ENCODE assay signal across 14 mouse cellular contexts in the genomic region with DNA sequence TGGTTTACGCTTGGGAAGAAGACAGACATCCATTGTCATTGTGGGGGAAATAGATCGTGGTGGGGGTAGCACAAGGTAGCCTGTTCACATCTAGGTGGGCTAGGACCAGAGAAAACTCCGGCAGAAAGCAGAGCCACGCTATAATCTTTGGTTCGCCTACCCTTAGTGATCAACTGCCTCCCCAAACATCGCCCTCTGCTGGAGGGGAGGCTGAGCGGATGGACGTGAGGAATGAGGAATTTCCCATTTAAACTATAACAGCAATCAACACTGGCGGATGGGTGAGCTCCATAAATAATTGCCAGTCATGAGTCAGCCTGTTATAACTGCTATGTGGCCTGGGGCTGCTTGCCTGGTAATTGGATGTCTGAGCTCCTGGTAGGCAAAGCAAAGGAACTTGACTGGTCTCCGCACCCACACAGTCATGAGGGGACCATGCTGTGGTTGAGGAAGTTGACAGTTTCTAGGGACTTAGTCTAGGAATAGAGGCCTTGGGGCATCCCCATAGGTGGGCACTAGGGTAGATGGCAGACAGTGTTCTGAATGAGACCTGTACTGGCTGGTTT. TPM values are rescaled to one million over a fixed set of nuclear protein-coding genes. Genes with fewer than 3 reads are reported as not detected.
DNase-seq lines count a peak whose midpoint lies in the region; ATAC-seq and TF ChIP-seq lines count a peak whose summit lies in the region.
"Had no signal": no experiment of that assay in that cellular context is flagged by ENCODE, and none has a peak within 500 bp of the region (broad histone marks: within the 10 kb centered on the region; RNA-seq: fewer than 3 reads in every experiment).

No protein-coding gene starts in this region.

- TF ChIP-seq POLR2A in brain, embryonic 14.5 days (IDR thresholded peaks at IDR 0.05; ENCODE audit: borderline replicate concordance, extremely low read depth, insufficient read depth, insufficient read length, poor library complexity, severe bottlenecking) = no peak

- H3K4me2 ChIP-seq in kidney, postnatal 0 days (ENCODE audit: low read length) = no peak overlapping the region
- H3K4me2 ChIP-seq: embryonic facial prominence, embryonic 15.5 days; intestine, embryonic 15.5 days; limb, embryonic 15.5 days; neural tube, embryonic 12.5 days had no signal

- 78% methylated on average over 10 of the region's 10 CpGs for WGBS in kidney, postnatal 0 days

- H3K4me1 ChIP-seq in kidney, postnatal 0 days (replicated peaks; ENCODE audit: insufficient read depth, low read length) = no peaks in the 10 kb centered on the region
- H3K4me1 ChIP-seq: embryonic facial prominence, embryonic 15.5 days; intestine, embryonic 15.5 days; limb, embryonic 15.5 days; neural tube, embryonic 12.5 days had no signal

- H3K27ac ChIP-seq in kidney, postnatal 0 days = no peak overlapping the region
- H3K27ac ChIP-seq: embryonic facial prominence, embryonic 15.5 days; intestine, embryonic 15.5 days; limb, embryonic 15.5 days; neural tube, embryonic 12.5 days had no signal

- no peak overlapping the region for H3K9ac ChIP-seq in kidney, postnatal 0 days (ENCODE audit: low read depth, low read length)
- H3K9ac ChIP-seq: embryonic facial prominence, embryonic 15.5 days; intestine, embryonic 15.5 days; limb, embryonic 15.5 days; neural tube, embryonic 12.5 days had no signal

- ATAC-seq in kidney, postnatal 0 days (replicated peaks; ENCODE audit: low FRiP score, low read depth) = no peak
- ATAC-seq: intestine, embryonic 15.5 days had no signal

- no peaks in the 10 kb centered on the region for H3K9me3 ChIP-seq in kidney, postnatal 0 days (replicated peaks; ENCODE audit: low read length)
- H3K9me3 ChIP-seq: embryonic facial prominence, embryonic 15.5 days; intestine, embryonic 15.5 days; limb, embryonic 15.5 days; neural tube, embryonic 12.5 days had no signal

- no peak for DNase-seq in kidney, postnatal 0 days (ENCODE audit: low spot score)
- DNase-seq in kidney, postnatal 10 days = no peak
- peak; percentile 31 for DNase-seq in thymus, postnatal 14 days
- no peak for DNase-seq in thymus, adult 18-20 months
- DNase-seq in brain, embryonic 14.5 days (ENCODE audit: low read depth) = no peak
- no peak for DNase-seq in ovary, postnatal 10 days (ENCODE audit: low spot score)
- DNase-seq in MN1 (ENCODE audit: low spot score) = no peak
- DNase-seq: cerebellum, postnatal 25 days; heart, adult 18-20 months; right cerebral cortex, postnatal 14 days had no signal

- peak; percentile 55 for TF ChIP-seq CTCF in kidney, postnatal 0 days (IDR thresholded peaks at IDR 0.05; ENCODE audit: low read depth)
- TF ChIP-seq CTCF in brain, embryonic 14.5 days (IDR thresholded peaks at IDR 0.05; ENCODE audit: borderline replicate concordance, extremely low read depth, insufficient read depth, insufficient read length) = peak; percentile 22; the same call in 1 of the 2 replicates

- H3K36me3 ChIP-seq in kidney, postnatal 0 days (ENCODE audit: insufficient read depth, low read length) = no peaks in the 10 kb centered on the region
- H3K36me3 ChIP-seq: embryonic facial prominence, embryonic 15.5 days; intestine, embryonic 15.5 days; limb, embryonic 15.5 days; neural tube, embryonic 12.5 days had no signal

- H3K4me3 ChIP-seq in kidney, postnatal 0 days (replicated peaks; ENCODE audit: low read depth, low read length) = no peak overlapping the region
- H3K4me3 ChIP-seq: embryonic facial prominence, embryonic 15.5 days; intestine, embryonic 15.5 days; limb, embryonic 15.5 days; neural tube, embryonic 12.5 days had no signal

- H3K27me3 ChIP-seq in kidney, postnatal 0 days (ENCODE audit: insufficient read depth, low read length) = no peaks in the 10 kb centered on the region
- H3K27me3 ChIP-seq: embryonic facial prominence, embryonic 15.5 days; intestine, embryonic 15.5 days; limb, embryonic 15.5 days; neural tube, embryonic 12.5 days had no signal

RNA-seq across cellular contexts. Expression of gene Myl10, which starts 36.0 kb away (rescaled TPM):
- polyA plus RNA-seq in kidney, postnatal 0 days (2015; fragmentation: Nextera tagmentation; extraction: Ambion mirVana) = not detected in 2 replicates
- polyA plus RNA-seq in brain, embryonic 14.5 days (2012; rRNA removed) = not detected in 2 replicates
- polyA plus RNA-seq: embryonic facial prominence, embryonic 15.5 days; intestine, embryonic 15.5 days; neural tube, embryonic 12.5 days had no signal
